Mouse (Mus musculus) midbrain, embryonic 14.5 days (tissue): ENCODE data around the gene 1700003E16Rik. TPM values are rescaled to one million over a fixed set of nuclear protein-coding genes. Genes with fewer than 3 reads are reported as not detected.

Experiments
- ATAC-seq: fragments of 200-750 bp; cut with Nextera tagmentation; 2 replicates; pipeline ENCODE4 v1.8.0; 2017; ENCODE audit warnings: moderate number of reproducible peaks, moderate library complexity; ENCODE audit not compliant: low FRiP score, low TSS enrichment
- DNase-seq: peaks from one replicate; pipeline ENCODE4 v3.0.0-alpha.2; 2015
- H3K27ac ChIP-seq: fragments of 300-500 bp; sonication (generic); replicated peaks from 2 replicates; pipeline ENCODE4 v1.5.1; 2014; ENCODE audit warnings: mild to moderate bottlenecking, low read depth, low read length, moderate library complexity
- H3K27me3 ChIP-seq: fragments of 300-500 bp; sonication (generic); 2 replicates; pipeline ENCODE4 v1.6.1; 2014; ENCODE audit warnings: low read length, control low read depth, mixed read lengths; ENCODE audit not compliant: control insufficient read depth, insufficient read depth
- H3K36me3 ChIP-seq: fragments of 300-500 bp; sonication (generic); 2 replicates; pipeline ENCODE4 v1.6.1; 2014; ENCODE audit warnings: low read length, control low read depth; ENCODE audit not compliant: control insufficient read depth, insufficient read depth
- H3K4me1 ChIP-seq: fragments of 300-500 bp; sonication (generic); 2 replicates; pipeline ENCODE4 v1.6.1; 2014; ENCODE audit warnings: mild to moderate bottlenecking, antibody characterized with exemption, low read length, control low read depth; ENCODE audit not compliant: control insufficient read depth, insufficient read depth
- H3K4me2 ChIP-seq: fragments of 300-500 bp; sonication (generic); 2 replicates; pipeline ENCODE4 v1.6.1; 2014; ENCODE audit warnings: mild to moderate bottlenecking, low read length, moderate library complexity
- H3K4me3 ChIP-seq: fragments of 300-500 bp; sonication (generic); replicated peaks from 2 replicates; pipeline ENCODE4 v1.5.1; 2014; ENCODE audit warnings: low read depth, low read length
- H3K9ac ChIP-seq: fragments of 300-500 bp; sonication (generic); replicated peaks from 2 replicates; pipeline ENCODE4 v1.6.1; 2014; ENCODE audit warnings: mild to moderate bottlenecking, low read length, moderate library complexity
- H3K9me3 ChIP-seq: fragments of 300-500 bp; sonication (generic); 2 replicates; pipeline ENCODE4 v1.6.1; 2016; ENCODE audit warnings: low read length, control low read depth, mixed read lengths; ENCODE audit not compliant: control insufficient read depth
- WGBS: fragments of 180-500 bp; shearing (Covaris S2); extraction: QIAGEN DNeasy Blood & Tissue Kit; methylation state at CpG from one replicate; pipeline ENCODE4 v1.1.7; 2014; 5-methylcytosine and 5-hydroxymethylcytosine counted together
- polyA plus RNA-seq: library from polyadenylated mRNA; unstranded; fragments of >200 nt; fragmentation: Nextera tagmentation; extraction: Ambion mirVana; gene quantifications from 2 replicates; pipeline ENCODE4 v1.2.1, GENCODE M21; 2014

The 1700003E16Rik gene
- polyA plus RNA-seq, 1 experiment from 2014 or later: 5.9 TPM

DNA sequence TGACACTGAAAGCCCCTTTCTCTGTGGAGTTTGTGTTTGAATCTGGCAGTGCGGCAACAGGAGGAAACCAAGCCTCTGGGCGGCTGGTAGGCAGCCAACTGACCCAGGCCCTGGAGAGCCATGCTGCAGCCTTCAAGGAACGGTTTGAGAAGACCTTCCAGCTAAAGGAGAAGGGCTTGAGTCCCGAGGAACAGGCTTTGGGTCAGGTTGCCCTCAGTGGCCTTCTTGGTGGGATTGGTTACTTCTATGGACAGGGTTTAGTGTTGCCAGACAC, 39.1 kb upstream of the 1700003E16Rik start:
- H3K36me3 ChIP-seq: peaks cover 32% of the 10 kb centered on the region
- 83% methylated on average over 4 of the region's 4 CpGs for WGBS
- H3K4me3 ChIP-seq: 0 out of 2 replicates have a peak overlapping the region, but pooled peaks have one; percentile 83
- H3K9me3 ChIP-seq: no peaks in the 10 kb centered on the region
- no peak overlapping the region for H3K9ac ChIP-seq
- H3K4me1 ChIP-seq: peaks cover 28% of the 10 kb centered on the region
- no peak for DNase-seq
- ATAC-seq: no peak
- no peaks in the 10 kb centered on the region for H3K27me3 ChIP-seq
- H3K4me2 ChIP-seq: peak overlapping the region; percentile 76
- no peak overlapping the region for H3K27ac ChIP-seq

DNA sequence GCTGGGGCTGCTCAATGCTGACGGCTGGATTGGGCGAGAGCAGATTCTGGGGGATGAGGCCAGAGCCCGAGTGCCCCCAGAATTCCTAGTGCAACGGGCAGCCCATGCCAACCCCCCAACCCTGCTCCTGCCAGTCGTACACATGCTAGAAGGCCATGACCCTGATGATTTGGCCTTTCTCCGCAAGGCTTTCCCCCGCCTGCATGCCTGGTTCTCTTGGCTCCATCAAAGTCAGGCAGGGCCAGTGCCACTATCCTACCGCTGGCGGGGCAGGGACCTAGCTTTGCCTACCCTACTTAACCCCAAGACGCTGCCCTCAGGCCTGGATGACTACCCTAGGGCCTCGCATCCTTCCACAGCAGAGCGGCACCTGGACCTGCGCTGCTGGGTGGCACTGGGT, 38.6 kb upstream of the 1700003E16Rik start:
- no peak overlapping the region for H3K27ac ChIP-seq
- H3K27me3 ChIP-seq: no peaks in the 10 kb centered on the region
- H3K4me3 ChIP-seq: 0 out of 2 replicates have a peak overlapping the region, but pooled peaks have one; percentile 1
- H3K4me2 ChIP-seq: no peak overlapping the region; the same call in 1 of the 2 replicates
- H3K36me3 ChIP-seq: peaks cover 32% of the 10 kb centered on the region
- DNase-seq (no peak), ATAC-seq (no peak)
- no peaks in the 10 kb centered on the region for H3K9me3 ChIP-seq
- WGBS: 91% methylated on average over 13 of the region's 13 CpGs
- H3K4me1 ChIP-seq: peaks cover 33% of the 10 kb centered on the region
- no peak overlapping the region for H3K9ac ChIP-seq

DNA sequence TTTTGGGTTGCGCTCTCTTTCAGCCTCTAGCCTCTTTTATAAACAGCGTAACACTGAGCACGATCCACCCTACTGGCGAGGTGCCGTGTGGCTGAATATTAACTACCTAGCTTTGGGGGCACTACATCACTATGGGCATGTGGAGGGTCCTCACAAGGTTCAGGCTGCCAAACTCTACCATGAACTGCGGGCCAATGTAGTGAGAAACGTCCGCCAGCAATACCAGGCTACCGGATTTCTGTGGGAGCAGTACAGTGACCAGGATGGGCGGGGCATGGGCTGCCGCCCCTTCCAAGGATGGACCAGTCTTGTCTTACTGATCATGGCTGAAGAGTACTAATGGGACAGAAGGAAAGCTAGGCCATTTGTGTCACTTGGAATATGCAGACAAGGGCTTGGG, 37.8 kb upstream of the 1700003E16Rik start:
- 85% methylated on average over 11 of the region's 11 CpGs for WGBS
- peaks cover 39% of the 10 kb centered on the region for H3K4me1 ChIP-seq
- H3K9me3 ChIP-seq: no peaks in the 10 kb centered on the region

DNA sequence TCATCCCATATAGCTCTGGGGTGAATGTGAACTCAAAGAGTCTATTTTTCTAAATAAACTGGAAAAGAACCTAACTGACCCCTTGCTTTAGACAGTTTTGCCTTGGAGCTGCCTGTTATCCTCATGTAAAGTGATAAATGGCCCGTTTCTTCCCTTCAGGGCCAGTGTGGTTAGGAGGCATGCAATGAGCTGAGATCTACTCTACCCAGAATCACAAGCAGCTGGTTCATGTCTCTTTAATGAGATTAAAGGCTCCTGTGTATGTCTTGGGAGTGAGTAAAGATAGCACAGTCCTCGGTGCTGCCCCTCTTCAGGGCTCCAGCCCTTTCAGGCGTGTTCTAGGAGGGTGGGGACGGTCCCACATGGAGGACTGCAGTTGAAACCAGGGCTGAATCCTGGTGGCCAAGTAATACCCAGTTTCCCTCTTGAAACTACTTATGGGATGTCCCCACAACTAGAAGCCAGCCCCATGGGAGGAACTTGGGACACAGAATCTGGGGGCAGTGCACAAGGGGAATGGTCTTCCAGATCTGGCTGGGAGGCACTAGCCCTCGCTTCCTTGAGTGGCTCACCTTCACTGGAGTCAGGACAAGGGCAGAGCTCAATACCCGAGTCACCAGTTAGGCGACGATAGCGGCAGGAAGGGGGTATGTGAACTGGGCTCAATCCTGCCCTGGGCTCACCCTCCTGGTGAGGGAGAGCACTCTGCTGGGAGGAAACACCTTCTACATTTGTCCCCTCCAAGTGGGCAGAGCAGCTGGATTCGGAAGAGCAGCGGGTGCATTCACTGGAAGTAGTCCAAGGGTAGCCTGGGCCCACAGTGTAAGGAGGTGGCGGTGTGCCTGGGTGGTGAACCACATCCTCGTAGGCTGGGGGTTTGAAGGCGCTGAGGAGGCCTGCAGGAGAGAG, 37.1 kb upstream of the 1700003E16Rik start:
- Histone ChIP-seq H3K36me3 (peaks cover 32% of the 10 kb centered on the region), H3K9me3 (no peaks in the 10 kb centered on the region), H3K4me3 (peak overlapping the region; percentile 74; the same call in 1 of the 2 replicates), H3K4me2 (peak overlapping the region; percentile 97), H3K9ac (0 out of 2 replicates have a peak overlapping the region, but pooled peaks have one; percentile 87), H3K27ac (no peak overlapping the region), H3K27me3 (no peaks in the 10 kb centered on the region), H3K4me1 (peaks cover 41% of the 10 kb centered on the region)
- DNase-seq (no peak), ATAC-seq (no peak)
- 83% methylated on average over 14 of the region's 14 CpGs for WGBS

More for the DNA sequence above, 37.8 kb upstream of the 1700003E16Rik start:
- H3K4me2 ChIP-seq: no peak overlapping the region
- H3K9ac ChIP-seq: no peak overlapping the region
- no peaks in the 10 kb centered on the region for H3K27me3 ChIP-seq
- no peak for DNase-seq
- no peak overlapping the region for H3K4me3 ChIP-seq
- ATAC-seq: no peak
- peaks cover 32% of the 10 kb centered on the region for H3K36me3 ChIP-seq
- H3K27ac ChIP-seq: no peak overlapping the region

DNA sequence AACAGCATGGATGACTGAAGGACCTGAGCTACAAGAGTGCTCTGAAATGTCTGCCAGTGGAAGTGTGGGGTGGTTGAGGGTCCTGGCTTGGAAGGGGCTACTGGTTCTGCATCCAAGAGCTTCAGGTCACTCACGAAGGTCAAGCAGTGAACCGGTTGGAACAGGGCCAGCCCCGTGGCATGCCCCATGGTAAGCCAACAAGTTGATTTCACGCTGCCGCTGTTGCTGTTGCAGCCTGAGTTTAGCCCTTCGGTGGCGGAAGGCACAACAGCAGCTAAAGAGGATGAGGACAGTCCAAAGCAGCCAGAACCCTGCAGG, 36.5 kb upstream of the 1700003E16Rik start:
- H3K9ac ChIP-seq: peak overlapping the region; percentile 87
- peak overlapping the region; percentile 74 for H3K4me3 ChIP-seq
- WGBS: 40% methylated on average over 7 of the region's 7 CpGs
- peaks cover 32% of the 10 kb centered on the region for H3K36me3 ChIP-seq
- peaks cover 42% of the 10 kb centered on the region for H3K4me1 ChIP-seq
- H3K27me3 ChIP-seq: no peaks in the 10 kb centered on the region
- no peak for ATAC-seq
- H3K4me2 ChIP-seq: peak overlapping the region; percentile 97
- no peaks in the 10 kb centered on the region for H3K9me3 ChIP-seq
- H3K27ac ChIP-seq: no peak overlapping the region
- no peak for DNase-seq

DNA sequence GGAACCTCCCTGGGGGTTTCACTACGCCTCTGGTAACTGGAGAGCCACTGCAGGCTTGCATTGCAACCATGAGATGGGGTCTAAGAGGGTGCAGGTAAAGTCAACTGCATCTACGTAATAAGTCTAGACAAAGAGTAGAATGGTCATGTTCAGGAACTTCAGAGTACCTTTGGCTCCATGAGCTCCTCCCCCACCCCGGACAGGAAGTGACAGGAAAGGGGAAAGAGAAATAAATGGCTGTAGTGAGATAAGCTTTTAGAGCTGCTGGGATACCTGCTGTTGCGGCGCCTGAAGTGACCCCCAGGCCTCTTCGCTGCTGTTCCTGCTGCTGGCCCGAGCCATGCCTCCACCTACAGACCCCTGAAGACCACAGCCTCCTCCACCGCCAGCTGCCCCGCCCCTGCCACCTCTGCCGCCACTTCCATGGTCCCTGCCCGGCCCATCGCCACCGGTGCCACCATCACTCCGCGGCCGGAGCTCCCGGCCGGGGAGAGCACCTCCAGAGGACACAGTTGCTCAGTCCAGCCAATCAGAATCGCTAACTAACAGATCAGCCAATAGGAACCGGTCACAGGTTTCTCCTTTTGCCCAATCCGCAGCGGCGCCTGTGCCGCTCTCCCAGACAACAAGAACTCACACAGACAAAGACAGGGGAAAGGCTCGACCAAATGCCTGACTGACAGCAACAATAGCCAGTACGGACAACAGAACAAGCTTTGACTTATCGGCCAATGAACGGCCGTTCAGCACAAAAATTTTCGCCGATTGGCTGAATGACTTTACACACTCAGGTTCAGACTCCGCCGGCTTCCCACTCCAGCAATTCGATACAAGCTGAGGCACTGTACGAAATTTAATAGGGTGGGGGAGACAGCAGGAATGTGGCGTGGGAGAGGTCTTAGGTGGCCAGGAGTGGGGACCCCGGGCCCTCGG, 35.0 kb upstream of the 1700003E16Rik start, which contains the start of gene Wbp1:
Gene Wbp1 (minus strand): TSS at position 630 of the 933 bp plus-strand sequence.
- Histone ChIP-seq H3K4me3 (peak within 1 kb of the TSS; percentile 74), H3K27me3 (no peaks in the 10 kb centered on the region), H3K36me3 (peaks cover 32% of the 10 kb centered on the region), H3K9me3 (no peaks in the 10 kb centered on the region), H3K9ac (peak within 1 kb of the TSS; percentile 89), H3K4me1 (peaks cover 38% of the 10 kb centered on the region), H3K4me2 (peak within 1 kb of the TSS; percentile 97), H3K27ac (peak within 1 kb of the TSS; percentile 98)
- peak; percentile 93 for ATAC-seq
- DNase-seq: peak; percentile 97
- WGBS: under 1% methylated on average over 38 of the region's 38 CpGs

DNA sequence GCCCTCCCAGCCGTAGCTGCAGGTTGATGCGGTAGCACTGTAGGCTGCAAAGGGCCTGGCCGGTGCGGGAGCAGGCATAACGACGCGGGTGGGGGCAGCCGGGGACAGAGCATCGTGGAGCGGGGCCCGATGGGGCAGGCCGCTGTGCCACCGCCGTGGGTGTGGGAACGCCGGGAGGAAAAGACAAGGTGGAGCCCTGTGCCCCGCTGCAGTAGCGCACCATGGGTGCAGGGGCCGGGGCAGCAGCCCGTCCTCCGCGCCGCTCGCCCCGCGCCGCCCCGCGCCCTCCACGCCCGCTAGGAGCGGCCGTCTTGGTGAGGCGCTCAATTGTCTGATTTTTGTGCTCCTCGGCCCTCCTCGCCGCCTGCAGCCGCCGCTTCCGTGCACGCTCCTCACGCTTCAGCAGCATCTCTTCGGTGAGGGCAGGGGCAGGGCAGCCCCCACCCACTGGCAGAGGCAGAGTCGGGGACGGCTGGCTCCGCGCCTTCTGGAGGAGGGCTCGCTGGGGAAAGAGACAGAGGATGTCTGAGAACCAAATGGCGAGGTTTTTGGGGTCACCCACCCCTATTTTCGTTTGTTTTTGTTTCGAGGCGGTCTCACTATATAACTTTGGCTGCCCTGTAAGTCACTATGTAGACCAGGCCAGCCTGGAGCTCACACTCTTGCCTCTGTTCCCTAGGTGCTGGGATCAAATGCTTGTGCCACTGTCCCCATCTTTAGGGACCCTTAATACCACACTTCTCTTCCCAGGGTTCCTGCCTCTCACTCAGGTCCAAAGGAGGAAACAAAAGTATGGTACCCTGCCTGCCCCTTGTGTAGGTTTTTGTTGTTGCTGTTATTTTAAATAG, 34.1 kb upstream of the 1700003E16Rik start:
- ATAC-seq: peak; percentile 1; the same call in 1 of the 2 replicates
- 2% methylated on average over 50 of the region's 52 CpGs for WGBS
- Histone ChIP-seq H3K4me2 (peak overlapping the region; percentile 97), H3K36me3 (peaks cover 28% of the 10 kb centered on the region), H3K9me3 (no peaks in the 10 kb centered on the region), H3K9ac (peak overlapping the region; percentile 89), H3K27ac (peak overlapping the region; percentile 97), H3K27me3 (no peaks in the 10 kb centered on the region), H3K4me3 (peak overlapping the region; percentile 74), H3K4me1 (peaks cover 30% of the 10 kb centered on the region)
- peak; percentile 50 for DNase-seq

DNA sequence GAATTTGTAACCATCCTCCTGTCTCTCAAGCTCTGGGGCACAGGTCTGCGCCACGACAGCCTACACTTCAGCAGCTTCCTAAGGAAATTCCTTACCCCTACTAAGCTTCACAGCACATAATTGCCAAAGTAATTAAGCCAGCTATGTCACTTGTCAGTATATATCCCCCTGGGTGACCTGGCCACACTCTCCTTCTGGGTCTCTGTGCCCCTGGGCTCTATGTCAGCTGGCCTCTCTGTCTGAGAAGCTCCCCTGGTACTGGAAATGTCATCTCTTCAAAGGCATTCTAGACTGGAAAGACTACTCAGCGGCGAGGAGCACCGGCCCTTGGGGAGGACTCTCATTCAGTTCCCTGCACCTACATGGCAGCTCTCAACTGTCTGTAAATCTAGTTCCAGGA, 33.2 kb upstream of the 1700003E16Rik start:
- no peaks in the 10 kb centered on the region for H3K9me3 ChIP-seq
- DNase-seq (no peak), ATAC-seq (no peak)
- no peak overlapping the region for H3K9ac ChIP-seq
- 69% methylated on average over 5 of the region's 5 CpGs for WGBS
- H3K27me3 ChIP-seq: no peaks in the 10 kb centered on the region
- H3K4me2 ChIP-seq: peak overlapping the region; percentile 97
- H3K4me1 ChIP-seq: peaks cover 30% of the 10 kb centered on the region
- no peak overlapping the region for H3K27ac ChIP-seq
- H3K4me3 ChIP-seq: no peak overlapping the region; the same call in 1 of the 2 replicates
- peaks cover 20% of the 10 kb centered on the region for H3K36me3 ChIP-seq
